Mouse (Mus musculus) kidney, postnatal 36 days (tissue): Measurements from ENCODE around the gene Pik3r2.
"Not testable (repeated sequence)": the region's sequence is repeated elsewhere in the genome, so short reads cannot be mapped to it uniquely, and the experiment has no call there.

Experiments
- DNase-seq, 2 experiments: peaks; one replicate each; pipeline ENCODE4 v3.0.0; 2021 to 2022; ENCODE audit warnings: mixed read lengths in 2 of 2

Pik3r2 gene

DNA sequence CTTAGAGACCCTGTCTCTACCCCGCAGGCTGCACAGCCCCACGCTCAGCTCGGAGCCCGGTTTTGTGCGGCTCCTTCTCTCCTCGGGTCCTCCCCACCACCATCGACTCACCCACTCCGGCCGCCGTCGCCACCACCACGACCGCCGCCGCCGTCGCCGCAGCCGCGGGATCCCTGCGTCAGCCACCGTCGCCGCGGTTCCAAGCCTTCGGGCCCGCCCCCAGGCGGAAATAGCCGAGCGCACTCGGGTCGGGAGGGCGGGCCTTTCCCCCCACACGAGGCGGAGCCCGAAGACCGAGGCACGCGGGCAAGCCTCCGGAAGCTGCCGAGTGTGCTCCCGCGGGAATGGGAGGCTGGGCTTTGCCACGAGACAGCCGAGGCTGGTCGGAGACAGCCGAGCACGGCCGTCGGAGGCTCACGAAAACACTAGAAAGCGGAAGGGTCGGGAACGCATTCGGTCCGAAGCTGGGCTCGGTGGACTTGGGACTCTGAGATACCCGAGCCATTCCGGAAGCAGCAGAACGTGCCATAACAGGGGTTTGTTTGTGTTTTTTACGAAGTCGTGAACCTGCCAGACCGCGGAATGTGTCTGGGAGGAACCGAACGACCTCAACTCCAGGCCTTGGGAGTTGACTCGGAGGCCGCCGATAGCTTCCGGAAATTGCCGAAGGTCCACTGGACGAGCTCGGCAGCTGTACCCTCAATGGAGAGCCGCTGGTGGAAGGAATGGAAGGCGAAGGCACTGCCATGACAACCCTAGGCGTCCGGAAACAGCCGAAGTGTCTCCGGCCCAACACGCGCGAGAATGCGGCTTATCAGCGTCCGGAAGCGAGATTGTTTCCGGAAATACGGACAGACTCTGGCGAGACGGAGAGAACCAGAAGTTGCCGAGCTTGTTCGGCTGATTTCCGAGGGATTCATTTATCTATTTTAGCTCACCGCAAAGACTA is at the start of gene Pik3r2:
Gene Pik3r2, minus strand, starts transcription at position 218 of the 949 bp plus-strand sequence.
- DNase-seq: peak; percentile 97 to 98

DNA sequence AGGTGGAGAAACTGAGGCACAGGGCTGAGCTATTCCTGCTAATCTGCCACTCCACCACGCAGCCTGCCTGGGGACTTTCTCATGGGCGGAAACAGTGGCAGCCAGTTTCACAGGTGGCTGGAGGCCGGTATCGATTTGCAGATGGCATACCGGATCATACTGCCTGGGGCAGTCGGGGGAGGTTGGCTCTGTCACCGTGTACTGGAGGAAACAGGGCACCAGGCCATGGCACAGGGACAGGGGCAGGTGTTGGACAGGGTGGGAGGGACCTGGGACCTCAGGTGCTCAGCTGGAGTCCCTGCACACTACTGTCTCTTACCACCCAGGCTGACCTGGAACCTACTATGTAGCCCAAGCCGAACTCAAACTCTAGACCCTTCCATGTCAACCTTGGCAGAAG is 49.3 kb upstream of the Pik3r2 start:
- no peak for DNase-seq

DNA sequence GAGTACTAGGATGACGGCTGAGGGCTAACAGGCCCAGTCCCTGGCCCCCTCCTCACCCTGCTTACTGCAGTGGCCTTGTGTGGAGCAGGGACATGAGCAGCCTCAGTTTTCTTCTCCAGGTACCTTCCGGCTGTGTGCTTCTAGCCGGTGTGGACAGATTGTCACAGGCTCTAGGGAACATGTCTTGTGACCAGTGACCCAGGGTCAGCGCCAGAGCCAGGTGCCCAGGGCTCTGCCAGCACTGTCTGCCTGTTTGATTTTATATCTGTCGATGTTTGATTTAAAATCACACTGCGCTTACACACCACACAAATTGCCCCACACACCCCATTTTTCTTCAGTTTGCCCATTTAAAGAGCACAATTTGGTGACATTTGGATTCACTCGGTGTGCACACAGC is 47.3 kb upstream of the Pik3r2 start:
- DNase-seq: no peak

DNA sequence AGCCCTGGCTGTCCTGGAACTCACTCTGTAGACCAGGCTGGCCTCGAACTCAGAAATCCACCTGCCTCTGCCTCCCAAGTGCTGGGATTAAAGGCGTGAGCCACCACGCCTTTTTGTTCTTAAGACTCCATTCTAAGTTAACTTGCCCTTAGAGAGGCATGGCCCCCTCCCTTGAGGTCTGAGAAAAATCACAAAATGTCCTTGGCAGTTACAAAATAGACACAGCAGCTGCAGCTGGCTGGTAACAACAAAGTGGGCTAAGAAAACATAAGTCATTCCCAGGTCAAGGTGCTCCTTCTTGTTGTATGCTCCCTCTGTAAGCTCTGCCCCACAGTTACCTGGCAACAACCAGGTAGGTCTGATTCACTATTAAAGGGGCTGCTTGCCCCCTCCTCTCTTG is 46.1 kb upstream of the Pik3r2 start:
- DNase-seq: not testable (repeated sequence)

DNA sequence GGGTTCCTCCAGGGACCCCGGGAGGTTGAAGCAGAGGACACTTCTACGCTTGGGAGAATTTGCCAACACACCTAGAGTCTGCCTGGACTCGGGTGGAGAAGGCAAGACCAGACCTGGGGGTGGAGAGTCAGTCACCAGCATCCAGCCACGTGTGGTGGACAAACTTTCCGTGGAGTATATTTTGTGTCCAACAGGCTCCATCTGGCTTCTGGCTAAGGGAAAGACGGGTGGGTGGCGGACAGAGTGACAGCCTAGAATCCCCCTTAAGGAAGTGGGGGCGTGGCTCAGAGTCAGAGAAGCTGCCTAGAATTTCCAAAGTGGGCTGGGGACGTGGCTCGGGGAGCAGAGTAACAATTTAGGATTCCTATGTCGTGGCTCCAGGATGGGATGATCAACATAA is 45.5 kb upstream of the Pik3r2 start:
- no peak for DNase-seq

DNA sequence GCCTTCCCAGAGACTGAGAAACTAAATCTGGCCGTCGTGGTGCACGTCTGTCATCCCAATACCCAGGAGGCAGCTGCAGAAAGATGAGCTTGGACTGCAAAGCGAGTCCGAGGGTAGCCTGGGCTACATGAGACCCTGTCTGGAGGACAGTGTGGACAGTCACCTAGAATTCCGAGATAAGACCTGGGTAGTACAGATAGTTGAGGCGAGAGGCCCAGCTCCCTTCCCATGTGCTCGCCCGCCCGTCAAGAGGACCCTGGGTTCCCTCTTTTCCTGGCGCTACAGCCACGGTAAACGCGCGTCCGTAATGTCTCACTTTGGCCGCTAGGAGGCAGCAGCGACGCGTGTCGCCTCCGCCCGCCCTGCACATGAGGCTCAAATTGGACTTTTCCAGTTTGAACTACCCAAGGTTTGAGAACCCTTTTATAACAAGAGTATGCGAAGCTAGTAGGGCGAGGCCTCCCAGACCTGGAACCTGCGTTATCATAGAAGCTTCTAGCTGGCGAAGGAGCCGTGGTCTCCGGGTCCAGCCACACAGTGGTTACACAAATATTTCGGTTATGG is 45.0 kb upstream of the Pik3r2 start:
- DNase-seq: peak; percentile 71 to 87

DNA sequence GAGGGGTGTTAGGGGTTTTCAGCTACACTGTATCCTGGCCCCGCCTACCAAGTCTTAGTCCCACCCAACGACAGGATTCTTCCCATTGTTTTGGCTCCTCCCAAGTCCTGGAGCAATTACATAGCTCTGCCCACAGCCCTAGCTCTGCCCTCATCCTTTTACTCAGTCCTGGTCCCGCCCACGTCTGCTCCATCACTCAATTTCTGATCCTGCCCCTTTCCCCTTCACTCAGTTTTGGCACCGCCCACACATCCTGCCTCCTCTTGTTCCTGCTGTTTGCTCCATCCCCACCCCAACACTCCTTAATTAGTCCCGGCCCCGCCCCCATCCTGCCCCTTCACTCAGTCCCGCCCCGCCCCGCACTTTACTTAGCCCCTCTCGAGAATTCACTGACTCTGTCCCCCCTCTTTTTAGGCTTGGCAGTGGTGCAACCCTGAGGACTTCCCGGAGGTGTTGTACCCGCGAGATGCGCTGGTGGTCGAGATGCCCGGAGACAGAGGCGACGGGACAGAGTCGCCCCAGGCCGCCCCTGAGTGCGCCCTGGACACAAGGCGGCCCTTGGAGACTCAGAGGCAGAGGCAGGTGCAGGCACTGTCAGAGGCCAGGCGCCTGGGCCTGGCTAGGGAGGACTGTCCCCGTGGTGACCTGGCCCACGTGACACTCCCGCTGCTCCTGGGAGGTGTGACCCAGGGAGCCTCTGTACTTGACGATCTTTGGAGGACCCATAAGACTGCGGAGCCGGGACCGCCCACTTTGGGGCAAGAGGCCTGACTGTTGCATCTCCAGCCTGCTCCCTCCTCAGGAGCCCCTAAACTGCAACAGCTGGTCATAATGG is 43.8 kb upstream of the Pik3r2 start:
- DNase-seq: peak; percentile 84 to 85

DNA sequence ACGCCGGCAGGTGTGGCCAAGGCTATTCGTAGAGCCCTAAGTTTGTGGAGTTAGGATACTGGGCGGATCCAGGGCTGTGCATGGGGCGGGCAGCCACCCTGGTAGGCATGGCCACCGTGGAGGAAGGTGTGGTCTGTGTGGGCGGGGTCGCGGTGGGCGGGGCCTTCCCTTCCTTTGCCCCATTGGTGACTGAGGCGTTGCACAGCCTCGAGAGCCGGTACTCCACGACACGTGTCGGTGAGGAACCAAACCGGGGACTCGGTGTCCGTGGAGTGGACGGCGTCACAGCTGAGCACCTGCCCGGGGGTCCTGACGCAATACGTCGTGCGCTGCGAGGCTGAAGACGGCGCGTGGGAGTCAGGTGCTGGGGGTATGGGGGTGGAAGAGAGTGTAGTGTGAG is 40.2 kb upstream of the Pik3r2 start:
- DNase-seq: peak; percentile 61 to 85

DNA sequence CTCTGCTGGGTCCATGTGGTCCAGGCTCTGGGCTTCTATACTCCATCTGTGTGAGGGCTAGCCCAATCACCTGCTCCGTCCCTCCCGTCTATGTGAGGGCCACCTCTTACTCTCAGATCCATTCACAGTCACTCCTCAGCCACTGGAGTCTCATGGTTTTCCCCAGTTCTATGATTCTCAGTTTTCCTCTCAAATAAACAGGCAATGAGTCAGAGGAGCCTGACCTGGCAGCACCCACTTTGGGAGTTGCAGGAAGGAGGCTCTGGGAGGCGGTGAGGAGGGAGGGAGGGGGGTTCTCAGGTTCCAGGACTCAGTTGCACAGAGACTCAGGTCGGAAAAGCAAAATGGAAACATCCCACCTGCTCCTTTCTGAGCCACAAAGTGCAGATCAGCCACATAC is 36.4 kb upstream of the Pik3r2 start:
- DNase-seq: no peak

DNA sequence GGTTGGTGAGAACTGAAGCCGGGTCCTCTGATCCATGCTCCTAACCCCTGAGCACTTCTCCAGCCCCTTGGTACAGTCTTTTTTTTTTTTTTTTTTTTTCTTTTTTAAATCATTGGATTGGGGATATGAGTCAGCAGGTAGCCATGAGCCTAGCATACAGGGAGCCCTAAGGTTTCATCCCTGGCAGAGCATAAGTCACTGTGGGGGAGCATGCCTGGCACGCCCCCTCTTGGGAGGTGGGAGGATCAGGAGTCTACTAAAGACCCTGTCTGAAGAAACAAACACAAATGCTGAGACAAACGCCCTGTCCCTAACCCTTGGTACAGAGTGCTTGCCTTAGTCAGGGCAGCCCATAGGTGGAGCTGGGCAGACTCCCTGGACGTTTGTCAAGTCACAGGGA is 35.5 kb upstream of the Pik3r2 start:
- DNase-seq: no peak

DNA sequence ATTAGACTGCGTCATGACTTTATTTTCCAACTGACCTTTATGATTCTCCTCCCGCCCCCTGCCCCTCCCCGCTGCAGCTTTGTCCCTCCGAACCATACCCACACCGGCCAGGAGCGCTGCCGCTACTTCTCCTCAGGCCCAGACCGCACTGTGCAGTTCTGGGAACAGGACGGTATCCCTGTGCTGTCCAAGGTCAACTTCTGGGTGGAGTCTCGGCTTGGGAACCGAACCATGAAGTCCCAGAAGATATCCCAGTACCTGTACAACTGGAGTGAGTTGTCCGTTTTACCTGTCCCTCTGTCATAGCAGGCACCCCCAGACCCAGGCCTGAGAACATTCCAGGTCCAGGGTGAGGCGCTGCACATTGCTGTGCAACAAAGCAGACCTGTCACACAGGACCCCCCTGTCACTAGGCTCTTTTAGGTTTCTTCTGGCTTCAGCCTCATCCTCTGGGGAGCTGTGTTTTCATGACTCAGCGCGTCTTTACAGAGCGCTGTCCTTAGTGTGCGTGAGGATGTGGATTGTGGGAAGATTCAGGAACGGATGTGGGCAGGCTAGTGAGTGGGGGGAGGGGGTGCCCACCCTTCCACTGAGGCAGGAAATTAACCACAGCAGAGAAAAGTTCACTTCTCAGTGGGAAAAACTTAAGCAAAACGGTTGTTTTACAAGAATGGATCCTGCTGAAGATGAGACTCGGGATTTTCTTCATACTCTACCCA is 34.6 kb upstream of the Pik3r2 start:
- DNase-seq: no peak

DNA sequence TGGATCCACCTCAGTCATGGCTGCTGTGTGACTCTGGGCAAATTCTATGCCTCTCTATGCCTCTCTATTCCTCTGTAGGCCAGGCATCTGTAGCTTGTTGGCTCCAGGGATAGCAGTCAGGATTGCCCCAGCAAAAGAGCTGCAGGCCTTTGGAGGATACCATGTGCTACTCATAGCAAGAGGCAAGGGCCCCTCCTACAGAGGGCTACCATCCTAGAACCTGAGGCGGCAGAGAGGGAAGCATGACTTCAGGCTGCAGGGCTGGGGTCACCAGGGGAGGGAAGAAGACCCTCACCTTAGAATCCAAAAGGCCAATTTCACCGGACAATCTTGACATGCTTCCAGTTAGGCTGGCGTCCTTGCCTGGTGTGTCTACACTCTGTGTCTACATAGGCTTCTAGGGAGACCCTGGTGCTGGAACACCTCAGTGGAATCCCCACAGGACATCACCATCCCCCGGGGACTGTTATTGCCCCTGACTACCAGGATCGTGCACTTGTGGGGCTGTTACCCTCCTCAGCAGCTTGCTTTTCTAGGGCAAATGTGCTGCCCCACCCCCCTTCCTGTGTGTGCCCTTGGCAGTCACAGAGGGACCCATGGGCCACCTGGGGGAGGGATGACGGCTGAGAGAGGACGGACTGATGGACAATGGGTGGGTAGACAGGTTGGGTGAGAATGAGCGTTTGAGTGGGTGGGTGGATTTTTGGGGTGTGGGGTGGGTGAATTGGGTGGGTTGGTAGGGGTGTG is 32.6 kb upstream of the Pik3r2 start:
- no peak for DNase-seq

DNA sequence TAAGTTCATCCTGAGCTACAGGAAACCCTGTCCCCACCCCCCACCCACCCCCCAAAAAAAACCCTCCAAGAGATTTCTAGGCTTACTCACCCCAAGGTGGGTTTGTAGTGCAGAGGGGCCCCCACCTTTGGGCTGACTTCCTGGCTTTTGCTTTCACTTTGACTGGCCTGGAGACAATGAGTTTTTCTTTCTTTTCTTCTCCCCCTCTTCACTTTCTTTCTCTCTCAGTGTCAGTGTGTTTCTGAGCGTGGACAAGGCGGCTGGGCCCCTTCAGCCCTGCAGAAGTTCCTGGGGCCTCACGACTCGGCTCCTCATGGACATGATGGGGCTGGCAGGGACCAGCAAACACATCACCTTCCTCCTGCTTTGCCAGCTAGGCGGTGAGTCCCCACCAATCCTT is 31.7 kb upstream of the Pik3r2 start, which contains the start of gene Il12rb1:
Gene Il12rb1, plus strand, starts transcription at position 211 of the 400 bp plus-strand sequence.
- DNase-seq: no peak

DNA sequence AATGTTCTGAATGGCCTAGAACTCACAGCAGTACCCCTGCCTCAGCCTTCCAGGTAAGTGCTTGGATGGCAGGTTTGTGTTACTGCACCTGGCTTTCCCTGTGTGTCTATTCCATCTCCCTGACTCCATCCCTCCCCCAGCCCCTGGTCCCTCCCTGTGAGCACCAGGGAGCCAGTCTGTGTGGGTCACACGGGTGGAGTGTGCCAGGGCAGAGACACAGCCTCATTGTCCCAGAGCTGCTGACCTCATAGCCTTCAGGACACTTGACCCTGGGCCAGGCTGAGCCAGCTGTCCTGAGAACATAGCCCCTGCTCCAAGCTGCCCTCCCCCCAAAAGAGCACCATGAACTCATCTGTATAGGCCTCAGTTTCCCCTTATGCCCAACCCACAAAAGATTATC is 30.8 kb upstream of the Pik3r2 start:
- DNase-seq: no peak

DNA sequence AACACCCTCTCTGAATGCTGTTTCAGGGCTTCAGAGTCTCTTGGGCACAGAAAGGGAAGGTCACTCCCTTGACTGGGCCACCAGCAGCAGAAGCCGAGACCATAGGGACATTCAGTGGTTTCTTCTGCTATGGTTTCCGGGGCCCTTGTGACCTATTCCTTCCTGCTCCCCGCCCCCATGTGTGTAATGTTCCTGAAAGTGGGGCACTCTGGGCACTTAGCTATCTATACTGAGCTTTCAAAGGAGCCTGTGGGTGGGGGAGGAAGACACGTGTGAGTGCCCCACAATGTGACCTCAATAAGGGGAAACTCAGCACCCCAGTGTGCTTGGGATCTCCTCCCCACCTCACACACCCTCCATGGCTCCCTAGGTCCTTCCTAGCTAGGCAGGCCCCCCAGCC is 30.0 kb upstream of the Pik3r2 start:
- peak in 1 of 2 experiments; percentile 41 for DNase-seq

DNA sequence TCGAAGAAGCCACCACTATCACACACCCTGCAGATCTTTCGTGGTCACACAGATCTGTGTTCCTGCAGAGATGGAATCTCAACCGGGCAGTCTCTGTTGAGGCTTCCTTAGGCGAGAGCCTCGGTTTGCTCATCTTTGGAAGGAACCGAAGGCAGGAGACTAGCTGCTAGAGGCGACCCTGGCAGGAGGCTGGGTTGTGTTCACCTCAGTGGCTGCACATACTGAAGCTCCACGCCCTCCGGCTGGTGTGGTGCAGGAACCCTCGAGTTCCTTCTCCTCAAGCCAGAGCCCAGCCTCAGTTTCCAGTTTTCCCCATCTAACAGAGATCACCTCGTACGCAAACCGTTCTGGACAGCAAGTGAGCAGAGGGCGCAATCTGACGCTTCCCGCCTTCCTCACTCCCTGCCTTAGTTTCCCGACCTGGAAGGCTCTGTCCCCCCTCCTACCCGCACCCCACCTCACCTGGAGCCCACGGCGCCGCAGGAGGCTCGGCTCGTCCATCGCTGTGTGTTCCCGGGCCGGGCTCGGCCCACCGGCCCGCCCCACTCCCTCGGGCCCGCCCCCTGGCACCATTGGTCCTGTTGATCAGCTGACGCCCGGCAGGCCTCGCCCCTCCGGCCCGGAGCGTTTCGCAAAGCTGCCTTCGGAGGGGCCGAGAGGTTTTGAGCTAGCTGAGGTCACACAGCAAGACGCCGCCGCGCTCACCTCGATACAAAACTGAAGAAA is 28.1 kb upstream of the Pik3r2 start, which contains the start of gene Mast3:
Gene Mast3, minus strand, starts transcription at position 574 of the 726 bp plus-strand sequence.
- DNase-seq: peak; percentile 92 to 96

DNA sequence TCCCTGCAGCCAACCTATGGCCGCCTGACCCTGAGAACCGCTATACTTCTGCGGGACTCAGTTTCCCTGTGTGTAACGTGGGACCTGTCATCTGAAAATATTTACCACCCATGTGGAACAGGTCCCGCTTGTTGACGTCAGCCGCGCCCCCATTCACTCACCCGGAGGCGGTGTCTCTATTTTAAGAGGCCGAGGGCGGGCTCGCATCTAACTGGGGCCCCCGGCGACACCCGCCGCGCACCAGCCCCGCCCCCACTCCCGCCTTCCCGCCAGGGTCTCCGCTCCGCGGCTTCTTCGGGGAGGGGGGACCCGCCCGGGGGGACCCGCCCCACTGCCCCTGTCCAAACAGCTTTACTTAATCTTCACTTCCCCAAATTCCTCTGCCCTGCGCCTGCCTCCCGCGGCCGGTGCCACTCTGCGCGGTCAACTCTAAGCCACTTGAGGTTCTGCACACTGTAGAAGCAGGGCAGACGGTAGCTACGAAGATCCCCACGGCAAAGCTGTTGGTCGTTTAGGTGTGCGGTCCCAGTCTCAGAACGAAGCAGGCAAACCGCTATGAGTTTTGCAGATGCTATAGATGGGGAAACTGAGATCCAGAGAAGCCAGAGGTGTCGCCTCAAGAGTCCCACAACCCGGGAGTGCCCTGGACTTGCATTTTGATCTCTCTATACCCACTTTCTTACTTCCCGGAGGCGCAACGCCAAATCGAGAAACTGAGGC is 27.4 kb upstream of the Pik3r2 start:
- peak in 1 of 2 experiments; percentile 58 for DNase-seq

DNA sequence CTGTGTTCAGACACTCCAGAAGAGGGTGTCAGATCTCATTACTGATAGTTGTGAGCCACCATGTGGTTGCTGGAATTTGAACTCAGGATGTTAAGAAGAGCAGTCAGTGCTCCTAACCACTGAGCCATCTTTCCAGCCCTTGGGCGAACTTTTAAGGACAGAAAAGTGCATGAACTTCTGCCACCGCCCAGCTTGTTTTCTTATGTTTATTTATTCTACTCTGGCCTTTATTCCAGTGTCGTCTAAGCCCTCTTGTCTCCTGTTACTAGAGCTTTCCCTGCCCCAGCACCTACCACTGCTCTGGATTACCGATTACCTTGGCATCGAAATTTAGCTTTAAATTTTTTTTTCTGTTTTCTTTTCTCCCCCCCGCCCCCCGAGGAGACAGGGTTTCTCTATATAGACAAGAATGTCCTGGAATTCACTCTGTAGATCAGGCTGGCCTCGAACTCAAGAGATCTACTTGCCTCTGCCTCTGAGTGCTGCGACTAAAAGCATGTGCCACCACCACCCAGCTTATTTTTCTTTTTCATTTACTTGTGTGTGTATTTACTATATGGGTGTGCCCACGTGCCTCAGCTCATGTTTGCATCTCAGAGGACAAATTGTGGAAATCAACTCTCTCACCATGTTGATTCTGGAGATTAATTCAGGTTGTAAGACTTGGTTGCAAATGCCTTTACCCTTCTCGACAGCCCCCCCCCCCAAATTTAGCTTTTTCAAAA is 26.4 kb upstream of the Pik3r2 start:
- no peak for DNase-seq

DNA sequence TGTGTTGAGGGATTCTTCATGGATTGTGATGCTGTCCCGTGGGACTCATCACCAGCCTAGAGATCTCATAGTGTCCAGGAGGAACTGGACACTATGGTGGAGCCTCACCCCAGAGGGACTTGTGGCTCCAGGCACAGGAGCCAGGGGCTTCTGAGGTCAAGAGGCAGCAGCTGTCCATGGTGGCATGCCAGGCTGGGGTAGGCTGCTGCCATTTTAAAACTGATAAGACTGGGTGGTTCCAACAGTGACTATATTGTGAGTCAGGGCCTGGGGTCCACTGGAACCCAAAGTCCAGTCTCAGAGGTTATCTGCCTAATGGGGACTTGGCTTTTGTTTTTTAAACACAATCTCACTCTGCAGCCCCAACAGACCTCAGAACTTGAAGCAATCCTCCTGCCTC is 25.3 kb upstream of the Pik3r2 start:
- no peak for DNase-seq

DNA sequence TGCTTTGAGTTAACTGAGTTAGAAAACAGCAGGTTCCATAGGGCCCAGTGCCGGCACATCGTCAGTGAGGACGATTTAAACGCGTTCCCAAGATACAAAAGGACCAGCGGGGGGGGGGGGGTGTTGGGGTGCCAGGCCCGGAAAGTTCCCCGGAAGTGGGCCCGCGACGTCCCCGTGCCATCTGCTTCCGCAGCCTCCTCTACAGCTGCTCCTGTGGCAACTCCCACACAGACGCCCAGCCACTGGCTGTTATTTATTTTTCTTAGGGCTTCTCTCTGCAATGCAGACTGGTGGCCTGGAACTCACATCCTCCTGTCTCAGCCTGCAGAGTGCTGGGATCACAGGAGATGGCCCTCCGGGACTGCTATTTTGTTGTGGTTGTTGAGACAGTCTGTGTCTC is 24.6 kb upstream of the Pik3r2 start:
- DNase-seq: no peak
